Mouse (Mus musculus) midbrain, postnatal 0 days (tissue): ENCODE data around the gene Ssna1. TPM values are rescaled to one million over a fixed set of nuclear protein-coding genes. Genes with fewer than 3 reads are reported as not detected.
A peak's percentile ranks its signal among the peaks of the same experiment; 100 is the strongest.

Experiments
- ATAC-seq: fragments of 200-750 bp; cut with Nextera tagmentation; 2 replicates; pipeline ENCODE4 v1.8.0; 2017; ENCODE audit warnings: moderate number of reproducible peaks, mild to moderate bottlenecking, moderate TSS enrichment, moderate library complexity; ENCODE audit not compliant: low FRiP score
- DNase-seq: peaks from one replicate; pipeline ENCODE4 v3.0.0-alpha.2; 2015; ENCODE audit warnings: low spot score
- H3K27ac ChIP-seq: fragments of 300-500 bp; sonication (generic); 2 replicates; pipeline ENCODE4 v1.5.1; 2014; ENCODE audit warnings: low read depth, mild to moderate bottlenecking, low read length, mixed read lengths
- H3K27me3 ChIP-seq: fragments of 300-500 bp; sonication (generic); 2 replicates; pipeline ENCODE4 v1.6.1; 2014; ENCODE audit warnings: low read length, control low read depth, mixed read lengths; ENCODE audit not compliant: insufficient read depth
- H3K36me3 ChIP-seq: fragments of 300-500 bp; sonication (generic); 2 replicates; pipeline ENCODE4 v1.6.1; 2014; ENCODE audit warnings: low read length, control low read depth, mixed read lengths; ENCODE audit not compliant: insufficient read depth
- H3K4me1 ChIP-seq: fragments of 300-500 bp; sonication (generic); 2 replicates; pipeline ENCODE4 v1.6.1; 2014; ENCODE audit warnings: mild to moderate bottlenecking, control low read depth, antibody characterized with exemption, low read length, mixed read lengths; ENCODE audit not compliant: insufficient read depth
- H3K4me2 ChIP-seq: fragments of 300-500 bp; sonication (generic); 2 replicates; pipeline ENCODE4 v1.6.1; 2014; ENCODE audit warnings: low read depth, mild to moderate bottlenecking, low read length, mixed read lengths; ENCODE audit not compliant: poor library complexity, severe bottlenecking
- H3K4me3 ChIP-seq: fragments of 300-500 bp; sonication (generic); 2 replicates; pipeline ENCODE4 v1.5.1; 2014; ENCODE audit warnings: low read depth, mild to moderate bottlenecking, low read length, moderate library complexity
- H3K9ac ChIP-seq: fragments of 300-500 bp; sonication (generic); replicated peaks from 2 replicates; pipeline ENCODE4 v1.6.1; 2014; ENCODE audit warnings: mild to moderate bottlenecking, low read length, moderate library complexity, mixed read lengths; ENCODE audit not compliant: poor library complexity, severe bottlenecking
- H3K9me3 ChIP-seq: fragments of 300-500 bp; sonication (generic); 2 replicates; pipeline ENCODE4 v1.6.1; 2016; ENCODE audit warnings: low read length, control low read depth
- CTCF ChIP-seq: IDR thresholded peaks from 2 replicates; pipeline ENCODE4 v1.5.1; 2016; ENCODE audit warnings: antibody characterized with exemption, mild to moderate bottlenecking
- WGBS: fragments of 180-500 bp; shearing (Covaris S2); extraction: QIAGEN DNeasy Blood & Tissue Kit; methylation state at CpG from one replicate; pipeline ENCODE4 v1.1.7; 2014; 5-methylcytosine and 5-hydroxymethylcytosine counted together
- polyA plus RNA-seq: library from polyadenylated mRNA; unstranded; fragments of >200 nt; fragmentation: Nextera tagmentation; extraction: Ambion mirVana; gene quantifications from 2 replicates; pipeline ENCODE4 v1.2.1, GENCODE M21; 2015
- total RNA-seq: library from RNA; depleted of rRNA; stranded (reverse); fragments of >200 nt; gene quantifications from 2 replicates; pipeline ENCODE4 v1.2.3, GENCODE M21; 2014

The Ssna1 gene
- total and polyA plus RNA-seq, 2 experiments from 2014 or later = 71.7 to 158 TPM

DNA sequence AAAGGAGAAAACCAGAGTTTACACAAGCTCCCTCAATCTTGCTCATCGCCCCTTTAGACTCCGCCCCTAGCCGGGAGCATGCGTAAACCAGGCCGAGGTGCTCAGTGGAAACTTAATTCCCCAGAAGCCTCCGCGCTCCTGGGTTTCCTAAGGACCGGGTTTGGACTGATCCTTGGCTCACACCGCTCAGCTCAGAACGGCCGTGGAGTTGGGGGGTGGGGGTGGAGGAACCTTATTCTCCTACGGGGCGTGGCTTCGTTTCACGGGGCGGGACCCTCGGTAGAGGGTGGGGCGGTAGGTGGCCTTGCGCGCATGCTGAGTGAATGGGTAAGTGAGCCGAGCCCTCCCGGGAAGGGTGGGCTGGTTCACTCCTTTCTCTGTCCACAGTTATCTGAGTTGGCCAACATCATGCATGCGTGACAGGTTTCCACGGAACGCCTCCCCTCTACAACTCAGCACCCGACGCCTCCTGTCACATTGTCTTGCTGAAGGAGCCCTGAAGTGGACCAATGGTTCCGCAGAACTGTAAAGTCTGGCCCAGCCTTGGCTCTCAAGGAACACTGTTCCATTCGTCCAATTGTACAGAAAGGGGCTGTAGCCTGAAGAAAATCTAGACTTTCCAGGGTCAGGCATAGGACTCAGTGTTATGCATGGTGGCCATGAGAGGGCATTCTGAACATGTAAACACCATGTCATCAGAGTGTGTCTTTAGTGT lies 31.4 kb downstream of the Ssna1 start:
- no peaks in the 10 kb centered on the region; the same call in 1 of the 2 replicates for H3K27me3 ChIP-seq
- TF ChIP-seq CTCF = no peak
- H3K4me3 ChIP-seq = peak overlapping the region; percentile 75
- DNase-seq (peak; percentile 84), ATAC-seq (peak; percentile 79)
- peaks cover 12% of the 10 kb centered on the region for H3K36me3 ChIP-seq
- under 1% methylated on average over 29 of the region's 29 CpGs for WGBS
- peaks cover 9% of the 10 kb centered on the region; the same call in 1 of the 2 replicates for H3K4me1 ChIP-seq
- no peaks in the 10 kb centered on the region for H3K9me3 ChIP-seq
- H3K27ac ChIP-seq = peak overlapping the region; percentile 80
- peak overlapping the region; percentile 94 for H3K4me2 ChIP-seq
- H3K9ac ChIP-seq = peak overlapping the region; percentile 87

DNA sequence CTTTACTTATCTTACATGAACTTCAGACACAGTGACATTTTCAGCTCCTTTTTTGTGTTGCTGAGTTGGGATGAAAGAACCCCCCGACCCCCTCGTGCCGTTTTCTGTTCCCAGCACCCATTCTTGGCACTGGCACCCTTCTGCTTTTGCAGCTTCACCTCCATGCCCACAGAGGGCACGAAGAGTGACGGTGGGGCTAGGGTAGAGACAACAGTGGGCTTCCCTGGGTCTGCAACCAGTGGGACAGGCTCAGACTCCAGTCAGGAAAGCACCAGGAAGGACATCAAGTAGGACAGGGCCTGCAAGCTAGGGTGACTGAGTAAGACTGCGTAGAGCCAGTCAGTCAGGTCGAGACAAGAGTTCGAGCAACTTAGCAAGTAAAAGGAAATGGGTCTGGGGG lies 31.9 kb downstream of the Ssna1 start:
- ATAC-seq = no peak
- no peak overlapping the region for H3K9ac ChIP-seq
- no peak for TF ChIP-seq CTCF

DNA sequence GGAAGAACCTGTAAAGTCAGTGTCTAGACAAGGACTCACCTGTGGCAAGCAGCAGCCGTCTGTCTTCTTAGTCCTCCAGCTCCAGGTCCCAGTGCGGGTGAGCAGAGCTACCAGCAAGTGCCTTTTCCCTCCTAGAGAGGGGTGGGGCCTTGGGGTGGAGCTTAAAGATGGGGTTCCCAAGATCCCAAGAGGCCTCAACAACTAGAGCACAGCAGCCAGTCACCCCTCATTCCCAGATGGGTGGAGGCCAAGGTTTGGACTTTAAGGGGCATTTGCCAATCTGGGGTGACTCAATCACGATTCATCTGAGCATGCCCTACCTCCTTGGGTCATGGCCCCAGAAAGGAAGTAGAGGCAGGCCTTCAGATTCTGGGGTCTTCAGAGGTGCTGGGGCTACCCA lies 32.5 kb downstream of the Ssna1 start:
- Histone ChIP-seq H3K27ac (no peak overlapping the region), H3K4me1 (peaks cover 9% of the 10 kb centered on the region; the same call in 1 of the 2 replicates), H3K36me3 (peaks cover 2% of the 10 kb centered on the region), H3K4me3 (no peak overlapping the region), H3K9me3 (no peaks in the 10 kb centered on the region), H3K27me3 (no peaks in the 10 kb centered on the region; the same call in 1 of the 2 replicates), H3K4me2 (no peak overlapping the region), H3K9ac (no peak overlapping the region)
- DNase-seq (no peak), ATAC-seq (no peak)
- no peak for TF ChIP-seq CTCF
- WGBS = 89% methylated on average over 3 of the region's 3 CpGs

More for the DNA sequence above, 31.9 kb downstream of the Ssna1 start:
- DNase-seq = no peak
- peak overlapping the region; percentile 94 for H3K4me2 ChIP-seq
- H3K36me3 ChIP-seq = peaks cover 7% of the 10 kb centered on the region
- WGBS = 53% methylated on average over 8 of the region's 8 CpGs
- peaks cover 9% of the 10 kb centered on the region; the same call in 1 of the 2 replicates for H3K4me1 ChIP-seq
- H3K4me3 ChIP-seq = peak overlapping the region; percentile 75; the same call in 1 of the 2 replicates
- H3K9me3 ChIP-seq = no peaks in the 10 kb centered on the region
- H3K27me3 ChIP-seq = no peaks in the 10 kb centered on the region; the same call in 1 of the 2 replicates
- H3K27ac ChIP-seq = peak overlapping the region; percentile 59; the same call in 1 of the 2 replicates

DNA sequence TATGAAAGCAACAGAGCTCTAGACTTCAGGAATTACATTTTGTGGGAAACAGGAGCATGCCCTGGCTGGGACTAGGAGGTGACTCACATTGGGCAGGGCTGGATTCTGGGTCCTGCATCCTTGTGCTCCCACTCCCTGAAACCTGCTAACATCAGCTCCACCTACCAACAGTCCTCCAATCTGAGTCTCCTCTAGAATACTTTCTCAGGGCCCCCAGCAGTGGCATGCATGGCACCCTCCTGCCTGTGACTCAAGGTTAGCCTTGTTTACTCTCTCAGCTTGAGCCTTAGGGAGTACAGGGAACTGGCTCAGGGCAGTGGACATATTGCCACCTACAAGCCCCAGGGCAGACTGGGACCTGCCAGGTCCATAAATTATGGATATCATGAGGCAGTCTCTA lies 34.1 kb downstream of the Ssna1 start:
- Histone ChIP-seq H3K4me2 (no peak overlapping the region), H3K9me3 (no peaks in the 10 kb centered on the region), H3K9ac (no peak overlapping the region), H3K4me1 (peaks cover 8% of the 10 kb centered on the region; the same call in 1 of the 2 replicates), H3K27me3 (no peaks in the 10 kb centered on the region; the same call in 1 of the 2 replicates), H3K4me3 (no peak overlapping the region), H3K27ac (no peak overlapping the region), H3K36me3 (no peaks in the 10 kb centered on the region)
- TF ChIP-seq CTCF = no peak
- no peak for DNase-seq
- ATAC-seq = no peak

DNA sequence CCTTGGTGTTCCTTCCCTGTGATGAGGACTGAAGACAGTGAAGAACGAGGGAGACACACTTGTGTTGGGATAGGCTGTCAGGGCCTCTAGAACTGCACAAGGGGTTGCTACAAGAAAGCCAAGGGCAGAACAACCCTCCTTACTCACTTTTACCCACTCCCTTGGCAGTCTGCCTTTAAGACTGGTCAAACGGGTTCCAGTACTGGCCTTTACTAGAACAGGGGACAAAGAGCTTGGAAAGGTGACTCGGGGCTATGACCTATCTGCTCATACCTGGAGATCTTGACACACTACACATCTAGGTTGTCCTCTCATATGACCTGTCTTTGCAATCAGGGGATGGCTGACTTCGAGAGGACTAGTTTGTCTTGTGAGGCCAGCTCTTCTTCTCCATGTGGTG lies 34.7 kb downstream of the Ssna1 start:
- no peaks in the 10 kb centered on the region; the same call in 1 of the 2 replicates for H3K27me3 ChIP-seq
- ATAC-seq = no peak
- H3K4me3 ChIP-seq = no peak overlapping the region
- no peak for TF ChIP-seq CTCF
- H3K4me1 ChIP-seq = peaks cover 5% of the 10 kb centered on the region; the same call in 1 of the 2 replicates
- WGBS = 68% methylated on average over 4 of the region's 4 CpGs
- H3K36me3 ChIP-seq = no peaks in the 10 kb centered on the region
- no peak overlapping the region for H3K27ac ChIP-seq
- H3K9me3 ChIP-seq = no peaks in the 10 kb centered on the region
- H3K9ac ChIP-seq = no peak overlapping the region
- no peak overlapping the region for H3K4me2 ChIP-seq
- no peak for DNase-seq

DNA sequence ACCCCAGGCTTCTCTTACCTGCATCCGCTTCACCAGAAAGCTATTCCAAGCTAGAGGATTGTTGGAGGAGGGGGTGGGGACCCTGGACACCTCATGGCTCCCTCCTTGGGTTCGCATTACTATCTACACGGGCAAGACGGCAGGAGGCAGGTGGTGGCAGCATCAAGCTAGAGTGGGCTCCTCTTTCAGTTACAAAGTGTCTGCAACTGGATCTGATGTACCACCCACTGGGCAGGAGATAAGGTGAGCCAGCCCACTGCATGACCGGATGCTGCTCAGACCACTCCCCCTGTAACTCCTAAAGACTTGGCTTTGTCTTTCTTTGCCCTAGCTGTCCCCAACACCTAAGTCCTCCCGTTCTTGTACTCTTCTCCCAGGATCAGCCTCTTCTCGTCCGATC lies 35.6 kb downstream of the Ssna1 start, which contains the start of gene Rnf224:
Rnf224 (minus strand) TSS at position 174 of the 400 bp plus-strand sequence.
- no peak within 1 kb of the TSS for H3K9ac ChIP-seq
- H3K36me3 ChIP-seq = no peaks in the 10 kb centered on the region
- no peak within 1 kb of the TSS for H3K4me2 ChIP-seq
- no peak for TF ChIP-seq CTCF
- DNase-seq (no peak), ATAC-seq (no peak)
- H3K27ac ChIP-seq = no peak within 1 kb of the TSS
- H3K4me3 ChIP-seq = no peak within 1 kb of the TSS
- peaks cover 4% of the 10 kb centered on the region; the same call in 1 of the 2 replicates for H3K4me1 ChIP-seq
- WGBS = 38% methylated on average over 8 of the region's 8 CpGs
- H3K9me3 ChIP-seq = no peaks in the 10 kb centered on the region
- no peaks in the 10 kb centered on the region; the same call in 1 of the 2 replicates for H3K27me3 ChIP-seq
